Mouse (Mus musculus) liver, adult 2 months (tissue): ENCODE measurements around the gene Gm3278. TPM values are rescaled to one million over a fixed set of nuclear protein-coding genes. Genes with fewer than 3 reads are reported as not detected.
"Not testable (repeated sequence)": the region's sequence is repeated elsewhere in the genome, so short reads cannot be mapped to it uniquely, and the experiment has no call there.

Experiments used
- DNase-seq: peaks from one replicate; pipeline ENCODE4 v3.0.0-alpha.2; 2011; ENCODE audit warnings: low read depth, low spot score; ENCODE audit errors: extremely low read depth
- H3K27ac ChIP-seq: fragments of 200-500 bp; replicated peaks from 2 replicates; pipeline ENCODE4 v1.5.1; 2012; ENCODE audit warnings: low read depth, mild to moderate bottlenecking, control low read depth, inconsistent platforms, low read length; ENCODE audit not compliant: insufficient read depth
- H3K27me3 ChIP-seq: fragments of 200-500 bp; 2 replicates; pipeline ENCODE4 v1.6.1; 2012; ENCODE audit warnings: mild to moderate bottlenecking, moderate library complexity, low read length, inconsistent platforms; ENCODE audit not compliant: control insufficient read depth, insufficient read depth
- H3K36me3 ChIP-seq: fragments of 200-500 bp; 2 replicates; pipeline ENCODE4 v1.6.1; 2012; ENCODE audit warnings: low read length, inconsistent platforms; ENCODE audit not compliant: control insufficient read depth, insufficient read depth
- H3K4me1 ChIP-seq: fragments of 200-500 bp; 2 replicates; pipeline ENCODE4 v1.6.1; 2011; ENCODE audit warnings: low read length; ENCODE audit not compliant: control insufficient read depth, insufficient read depth
- H3K4me3 ChIP-seq: fragments of 200-500 bp; 2 replicates; pipeline ENCODE4 v1.5.1; 2011; ENCODE audit warnings: low read depth, mild to moderate bottlenecking, control low read depth, low read length, moderate library complexity; ENCODE audit not compliant: insufficient read depth
- H3K79me2 ChIP-seq: fragments of 200-500 bp; 2 replicates; pipeline ENCODE4 v1.6.1; 2012; ENCODE audit warnings: inconsistent platforms, mild to moderate bottlenecking, low read length, moderate library complexity; ENCODE audit not compliant: control insufficient read depth, insufficient read depth
- H3K9ac ChIP-seq: fragments of 200-500 bp; 2 replicates; pipeline ENCODE4 v1.6.1; 2012; ENCODE audit warnings: low read depth, mild to moderate bottlenecking, control low read depth, inconsistent platforms, low read length
- WGBS: fragments of 180-500 bp; shearing (Covaris S2); methylation state at CpG from one replicate; pipeline ENCODE4 v1.1.7; 2018; 5-methylcytosine and 5-hydroxymethylcytosine counted together
- polyA plus RNA-seq: library from polyadenylated mRNA; depleted of rRNA; stranded (reverse); fragments of >200 nt; gene quantifications from 2 replicates; pipeline ENCODE4 v1.2.3, GENCODE M21; 2012; rRNA removed
- total RNA-seq: library from RNA; depleted of rRNA; stranded (reverse); fragments of >200 nt; gene quantifications from 2 replicates; pipeline ENCODE4 v1.2.3, GENCODE M21; 2014; rRNA removed

Gene Gm3278
- total RNA-seq = not detected in 2 replicates
- polyA plus RNA-seq = not detected in 2 replicates

- 45% methylated on average over 1 of the region's 3 CpGs for WGBS
- H3K9ac ChIP-seq, DNase-seq, H3K27ac ChIP-seq, H3K4me1 ChIP-seq, H3K79me2 ChIP-seq, H3K4me3 ChIP-seq, H3K27me3 ChIP-seq, H3K36me3 ChIP-seq: not testable (repeated sequence)
Measured at GRCm38 (mm10) chr14:4892116-4892515, at the start of gene Gm3278. TSS of gene Gm3278 (plus strand) at chr14:4892416.

GRCm38 (mm10) chr14:4855299-4855980 lies 36.8 kb upstream of the Gm3278 start, which contains the start of gene Gm3264:
TSS of gene Gm3264 (plus strand) at chr14:4855576.
- H3K4me1 ChIP-seq, H3K27ac ChIP-seq, H3K9ac ChIP-seq, H3K36me3 ChIP-seq, H3K4me3 ChIP-seq, H3K27me3 ChIP-seq, H3K79me2 ChIP-seq, DNase-seq: not testable (repeated sequence)
- WGBS = 10% methylated on average over 36 of the region's 59 CpGs

Other genes starting within 250 kb of the Gm3278 start
- not detected in 2 replicates for gene Gm3239, start 228.2 kb upstream of the Gm3278 start, total RNA-seq
- not detected in 2 replicates for gene Gm3239, start 228.2 kb upstream of the Gm3278 start, polyA plus RNA-seq
- not detected in 2 replicates for gene Gm7876, start 183.2 kb upstream of the Gm3278 start, total RNA-seq
- not detected in 2 replicates for gene Gm7876, start 183.2 kb upstream of the Gm3278 start, polyA plus RNA-seq
- gene Gm3252, start 165.6 kb upstream of the Gm3278 start, total RNA-seq = not detected in 2 replicates
- gene Gm3252, start 165.6 kb upstream of the Gm3278 start, polyA plus RNA-seq = not detected in 2 replicates
- not detected in 2 replicates for gene Gm9602, start 116.1 kb upstream of the Gm3278 start, total RNA-seq
- gene Gm9602, start 116.1 kb upstream of the Gm3278 start, polyA plus RNA-seq = not detected in 2 replicates
- gene Gm3269, start 54.3 kb upstream of the Gm3278 start, total RNA-seq = not detected in 2 replicates
- not detected in 2 replicates for gene Gm3269, start 54.3 kb upstream of the Gm3278 start, polyA plus RNA-seq
- gene Gm3264, start 36.8 kb upstream of the Gm3278 start, total RNA-seq = not detected in 2 replicates
- not detected in 2 replicates for gene Gm3264, start 36.8 kb upstream of the Gm3278 start, polyA plus RNA-seq
- gene Gm8297, start 91.5 kb downstream of the Gm3278 start, total RNA-seq = not detected in 2 replicates
- gene Gm8297, start 91.5 kb downstream of the Gm3278 start, polyA plus RNA-seq = not detected in 2 replicates
- not detected in 2 replicates for gene Gm3298, start 123.5 kb downstream of the Gm3278 start, total RNA-seq
- not detected in 2 replicates for gene Gm3298, start 123.5 kb downstream of the Gm3278 start, polyA plus RNA-seq
- gene 4930555G01Rik, start 158.2 kb downstream of the Gm3278 start, total RNA-seq = not detected in 2 replicates
- not detected in 2 replicates for gene 4930555G01Rik, start 158.2 kb downstream of the Gm3278 start, polyA plus RNA-seq
- gene Gm8281, start 178.6 kb downstream of the Gm3278 start, total RNA-seq = not detected in 2 replicates
- gene Gm8281, start 178.6 kb downstream of the Gm3278 start, polyA plus RNA-seq = not detected in 2 replicates
- gene Gm8279, start 239.1 kb downstream of the Gm3278 start, total RNA-seq = not detected in 2 replicates
- gene Gm8279, start 239.1 kb downstream of the Gm3278 start, polyA plus RNA-seq = not detected in 2 replicates